Mouse (Mus musculus) spleen, postnatal 10 days (tissue): ENCODE results near the gene Ube2h.

Experiments used
- DNase-seq, 2 experiments: peaks; one replicate each; pipeline ENCODE4 v3.0.0; 2021 to 2022; ENCODE audit warnings: low spot score in 2 of 2

Gene Ube2h

DNA sequence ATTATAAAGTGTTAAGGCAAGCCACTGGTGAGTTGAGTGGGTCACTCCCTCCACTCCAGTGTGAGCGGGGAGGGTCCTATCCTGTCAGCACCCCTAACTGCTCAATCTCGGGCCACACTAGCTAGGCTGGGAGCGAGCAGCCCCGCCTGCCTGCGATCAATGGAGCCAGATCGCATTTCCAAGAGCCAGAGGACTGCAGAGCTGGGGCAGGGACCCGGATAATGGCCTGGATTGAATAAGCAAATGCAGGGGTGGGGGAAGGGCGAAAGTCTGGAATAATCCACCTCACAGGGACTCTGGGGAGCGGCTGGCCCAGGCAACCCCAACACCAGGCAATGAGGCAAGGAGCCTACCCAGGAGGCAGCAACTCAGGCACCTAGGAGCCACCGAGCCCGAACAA lies 137.1 kb downstream of the Ube2h start:
- DNase-seq = no peak

DNA sequence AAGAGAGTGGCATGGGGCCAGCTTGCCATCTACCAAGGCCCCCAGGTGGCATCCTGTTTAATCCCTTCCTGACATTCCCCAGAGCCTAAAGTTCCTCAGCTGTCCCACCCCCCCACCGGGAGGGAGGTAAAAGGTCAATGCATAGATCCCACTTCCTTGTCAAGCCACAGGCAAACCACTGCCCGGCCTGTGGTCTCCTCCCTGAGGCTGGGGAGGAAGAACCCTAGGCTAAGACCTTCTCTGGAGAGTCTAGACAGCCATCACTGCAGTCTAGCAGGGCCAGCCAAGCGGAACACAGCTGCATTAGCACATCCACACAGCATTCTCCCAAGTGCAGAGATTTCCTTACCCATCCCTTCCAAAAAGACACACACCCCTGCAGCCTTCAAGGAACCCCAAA lies 138.0 kb downstream of the Ube2h start:
- DNase-seq = no peak

GRCm38 (mm10) chr6:30162091-30162490 lies 142.2 kb downstream of the Ube2h start:
- no peak for DNase-seq

- DNase-seq = no peak
Observed at GRCm38 (mm10) chr6:30161618-30162017, 142.7 kb downstream of the Ube2h start.
